Mouse (Mus musculus): ENCODE results near the gene Ablim2. TPM values are rescaled to one million over a fixed set of nuclear protein-coding genes. Genes with fewer than 3 reads are reported as not detected.
A peak's percentile ranks its signal among the peaks of the same experiment; 100 is the strongest.

Gene Ablim2
- polyA plus RNA-seq, 1 experiment from 2014 or later = 2.0 TPM

DNA sequence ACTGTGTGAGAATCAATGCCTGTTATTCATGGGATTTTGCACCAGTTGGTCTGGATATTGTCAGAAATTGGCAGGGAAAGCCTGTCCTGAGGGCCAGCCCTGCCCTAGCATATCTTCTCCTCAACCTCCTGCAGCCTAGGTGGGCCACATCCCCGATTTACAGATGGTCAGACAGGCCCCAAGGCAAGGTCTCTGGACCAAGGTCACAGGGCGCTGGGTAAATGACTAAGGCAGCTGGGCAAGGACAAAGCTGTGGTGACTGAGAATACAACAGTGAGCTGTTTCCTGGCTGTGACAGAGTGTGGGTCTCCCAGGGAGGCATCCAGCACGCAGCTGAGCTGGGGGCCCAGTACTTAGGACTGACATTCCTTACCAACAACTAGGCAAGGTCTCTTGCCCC is 23.4 kb downstream of the Ablim2 start:
- Histone ChIP-seq H3K9ac (no peak overlapping the region), H3K9me3 (replicated peaks) (no peaks in the 10 kb centered on the region), H3K4me2 (no peak overlapping the region), H3K4me3 (no peak overlapping the region), H3K36me3 (ENCODE audit: poor library complexity, severe bottlenecking) (no peaks in the 10 kb centered on the region), H3K4me1 (no peaks in the 10 kb centered on the region), H3K27me3 (no peaks in the 10 kb centered on the region), H3K27ac (no peak overlapping the region)
- WGBS = 74% methylated on average over 3 of the region's 3 CpGs
- ATAC-seq = no peak

DNA sequence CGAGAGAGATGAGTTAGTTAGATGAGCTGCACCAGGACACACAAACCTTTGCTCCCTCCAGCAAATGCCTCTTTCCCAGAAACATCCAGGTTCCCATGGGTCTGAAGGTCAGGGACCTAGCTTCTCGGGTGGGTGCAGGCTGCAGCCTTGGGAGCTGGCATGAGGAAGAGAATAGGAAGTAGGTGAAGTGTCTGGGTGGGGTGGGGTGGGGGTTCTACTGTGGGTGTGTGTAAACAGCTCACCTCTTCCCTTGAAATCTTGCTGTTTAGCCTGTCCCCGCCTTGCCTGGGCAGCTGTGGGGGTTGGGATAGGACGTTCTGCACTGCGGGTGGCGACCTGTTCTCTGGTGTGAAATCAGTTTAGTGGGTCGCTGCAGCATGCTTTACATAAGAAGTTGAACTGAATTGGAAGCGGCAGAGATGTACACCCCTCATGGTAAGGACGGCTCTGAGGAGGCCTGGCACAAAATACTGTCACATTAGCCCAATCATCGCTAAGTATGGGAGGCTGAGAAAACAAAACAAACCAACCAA is 25.0 kb downstream of the Ablim2 start:
- WGBS = 67% methylated on average over 10 of the region's 10 CpGs
- no peaks in the 10 kb centered on the region for H3K27me3 ChIP-seq
- H3K9me3 ChIP-seq (replicated peaks) = no peaks in the 10 kb centered on the region

GRCm38 (mm10) chr5:35785853-35786252 is 28.2 kb downstream of the Ablim2 start:
- Histone ChIP-seq H3K9ac (no peak overlapping the region), H3K27me3 (no peaks in the 10 kb centered on the region), H3K4me3 (no peak overlapping the region), H3K4me1 (no peaks in the 10 kb centered on the region), H3K36me3 (ENCODE audit: poor library complexity, severe bottlenecking) (no peaks in the 10 kb centered on the region), H3K9me3 (replicated peaks) (no peaks in the 10 kb centered on the region), H3K4me2 (no peak overlapping the region), H3K27ac (no peak overlapping the region)
- no peak for ATAC-seq
- 74% methylated on average over 7 of the region's 7 CpGs for WGBS

More for the DNA sequence above, 25.0 kb downstream of the Ablim2 start:
- H3K9ac ChIP-seq = no peak overlapping the region
- no peak overlapping the region for H3K4me2 ChIP-seq
- H3K4me1 ChIP-seq = no peaks in the 10 kb centered on the region
- H3K27ac ChIP-seq = no peak overlapping the region
- no peaks in the 10 kb centered on the region for H3K36me3 ChIP-seq (ENCODE audit: poor library complexity, severe bottlenecking)
- H3K4me3 ChIP-seq = no peak overlapping the region
- no peak for ATAC-seq

DNA sequence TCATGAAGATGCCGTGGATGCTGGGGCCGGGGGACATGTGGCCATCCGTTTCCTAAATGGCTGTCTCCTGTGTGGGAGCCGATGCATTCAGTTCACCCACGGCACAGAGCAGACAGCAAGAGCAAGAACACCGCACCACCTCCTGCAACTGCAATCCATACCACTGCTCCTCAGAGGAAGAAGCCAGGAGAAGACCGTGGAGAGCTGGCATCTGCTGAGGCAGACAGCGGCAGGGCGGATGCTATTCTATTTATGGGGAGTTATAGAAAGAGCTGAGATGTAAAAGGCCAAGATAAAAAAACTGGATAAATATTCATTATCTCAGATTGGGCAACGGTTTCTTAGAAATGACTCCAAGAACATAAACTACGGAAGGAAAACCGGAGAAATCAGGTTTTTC is 30.2 kb downstream of the Ablim2 start:
- Histone ChIP-seq H3K27me3 (no peaks in the 10 kb centered on the region), H3K4me1 (no peaks in the 10 kb centered on the region), H3K4me3 (no peak overlapping the region), H3K27ac (no peak overlapping the region), H3K9me3 (replicated peaks) (no peaks in the 10 kb centered on the region), H3K4me2 (no peak overlapping the region), H3K36me3 (ENCODE audit: poor library complexity, severe bottlenecking) (no peaks in the 10 kb centered on the region), H3K9ac (no peak overlapping the region)
- no peak for ATAC-seq
- WGBS = 91% methylated on average over 12 of the region's 12 CpGs

GRCm38 (mm10) chr5:35788719-35789118 is 31.0 kb downstream of the Ablim2 start:
- no peak overlapping the region for H3K9ac ChIP-seq
- no peak overlapping the region for H3K27ac ChIP-seq
- H3K4me3 ChIP-seq = no peak overlapping the region
- ATAC-seq = no peak
- H3K36me3 ChIP-seq (ENCODE audit: poor library complexity, severe bottlenecking) = no peaks in the 10 kb centered on the region
- H3K27me3 ChIP-seq = no peaks in the 10 kb centered on the region
- no peaks in the 10 kb centered on the region for H3K4me1 ChIP-seq
- no peaks in the 10 kb centered on the region for H3K9me3 ChIP-seq (replicated peaks)
- no peak overlapping the region for H3K4me2 ChIP-seq
- 85% methylated on average over 6 of the region's 6 CpGs for WGBS

DNA sequence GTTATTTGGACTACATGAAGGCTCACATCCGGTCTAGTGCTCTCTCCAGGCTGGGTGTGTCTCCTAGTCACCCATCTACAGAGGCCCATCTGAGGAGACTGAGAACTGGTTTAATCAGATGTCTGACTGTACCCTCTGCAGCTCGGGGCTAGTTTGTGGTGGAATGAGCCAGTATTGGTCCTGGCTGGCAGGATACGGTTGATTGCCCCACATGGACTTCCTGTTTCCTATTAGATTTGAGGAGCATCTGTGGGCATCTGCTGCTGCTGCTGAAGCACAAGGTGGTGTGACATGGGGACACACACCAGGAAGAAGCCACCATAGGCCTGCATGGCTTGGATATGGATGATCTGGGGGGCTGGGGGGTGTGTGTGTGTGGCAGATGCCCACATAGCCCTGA is 32.0 kb downstream of the Ablim2 start:
- 85% methylated on average over 3 of the region's 3 CpGs for WGBS
- H3K4me3 ChIP-seq = no peak overlapping the region
- H3K9me3 ChIP-seq (replicated peaks) = no peaks in the 10 kb centered on the region
- no peak overlapping the region for H3K27ac ChIP-seq
- no peak overlapping the region for H3K4me2 ChIP-seq
- no peak overlapping the region for H3K9ac ChIP-seq
- ATAC-seq = no peak
- H3K4me1 ChIP-seq = no peaks in the 10 kb centered on the region
- no peaks in the 10 kb centered on the region for H3K36me3 ChIP-seq (ENCODE audit: poor library complexity, severe bottlenecking)
- no peaks in the 10 kb centered on the region for H3K27me3 ChIP-seq

DNA sequence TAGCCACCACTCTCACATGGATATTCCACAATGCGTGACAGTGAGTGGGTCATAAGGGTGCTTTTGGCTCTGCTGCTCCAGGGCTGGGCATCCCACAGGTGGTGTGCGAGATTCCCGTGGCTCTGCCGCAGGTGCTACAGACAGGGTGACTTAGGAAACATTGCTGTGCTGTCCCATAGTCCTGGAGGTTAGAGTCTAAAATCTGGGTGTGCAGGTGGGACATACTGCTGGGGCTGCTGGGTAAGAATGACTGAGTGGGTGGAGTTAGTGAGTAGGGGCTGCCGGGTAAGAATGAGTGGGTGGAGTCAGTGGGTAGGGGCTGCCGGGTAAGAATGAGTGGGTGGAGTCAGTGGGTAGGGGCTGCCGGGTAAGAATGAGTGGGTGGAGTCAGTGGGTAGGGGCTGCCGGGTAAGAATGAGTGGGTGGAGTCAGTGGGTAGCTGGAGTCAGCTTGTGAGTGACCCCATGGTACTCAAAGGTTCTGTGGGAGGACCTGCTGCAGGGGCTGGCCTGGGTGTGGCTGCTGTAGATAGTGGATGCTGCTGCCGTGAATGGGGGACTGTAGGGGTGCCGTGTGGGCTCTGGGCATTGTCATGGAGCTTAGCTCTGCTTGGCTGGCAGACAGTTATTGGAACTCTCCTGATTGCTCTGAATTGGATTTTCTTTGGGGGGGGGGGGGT is 32.8 kb downstream of the Ablim2 start:
- WGBS = 56% methylated on average over 10 of the region's 10 CpGs
- no peak overlapping the region for H3K27ac ChIP-seq
- no peak overlapping the region for H3K4me2 ChIP-seq
- no peak overlapping the region for H3K9ac ChIP-seq
- H3K9me3 ChIP-seq (replicated peaks) = no peaks in the 10 kb centered on the region
- no peak overlapping the region for H3K4me3 ChIP-seq
- no peaks in the 10 kb centered on the region for H3K27me3 ChIP-seq
- H3K4me1 ChIP-seq = no peaks in the 10 kb centered on the region
- ATAC-seq = no peak
- no peaks in the 10 kb centered on the region for H3K36me3 ChIP-seq (ENCODE audit: poor library complexity, severe bottlenecking)

DNA sequence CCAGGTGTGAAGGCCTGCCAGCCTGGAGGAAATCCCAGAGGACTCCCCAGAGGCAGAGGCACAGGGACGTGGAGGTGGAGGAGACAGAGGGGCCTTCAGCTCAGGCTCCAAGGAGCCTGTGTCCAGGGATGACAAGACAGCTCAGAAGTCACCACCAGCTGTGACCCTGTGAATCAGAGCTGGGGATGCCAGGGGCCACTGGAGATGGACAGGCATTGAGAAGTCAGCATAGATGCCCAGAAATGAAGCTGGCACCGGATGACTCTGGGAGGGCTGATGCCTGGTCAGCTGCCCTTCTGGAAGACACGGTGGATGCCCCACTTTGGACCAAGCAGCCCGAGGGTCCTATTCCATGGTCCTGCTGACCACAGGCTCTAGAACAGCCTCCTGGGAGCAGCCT is 36.3 kb downstream of the Ablim2 start:
- H3K36me3 ChIP-seq (ENCODE audit: poor library complexity, severe bottlenecking) = no peaks in the 10 kb centered on the region
- H3K4me3 ChIP-seq = no peak overlapping the region
- no peak overlapping the region for H3K9ac ChIP-seq
- no peaks in the 10 kb centered on the region for H3K4me1 ChIP-seq
- no peak for ATAC-seq
- H3K4me2 ChIP-seq = no peak overlapping the region
- H3K9me3 ChIP-seq (replicated peaks) = no peaks in the 10 kb centered on the region
- 85% methylated on average over 4 of the region's 4 CpGs for WGBS
- H3K27ac ChIP-seq = no peak overlapping the region
- no peaks in the 10 kb centered on the region for H3K27me3 ChIP-seq

DNA sequence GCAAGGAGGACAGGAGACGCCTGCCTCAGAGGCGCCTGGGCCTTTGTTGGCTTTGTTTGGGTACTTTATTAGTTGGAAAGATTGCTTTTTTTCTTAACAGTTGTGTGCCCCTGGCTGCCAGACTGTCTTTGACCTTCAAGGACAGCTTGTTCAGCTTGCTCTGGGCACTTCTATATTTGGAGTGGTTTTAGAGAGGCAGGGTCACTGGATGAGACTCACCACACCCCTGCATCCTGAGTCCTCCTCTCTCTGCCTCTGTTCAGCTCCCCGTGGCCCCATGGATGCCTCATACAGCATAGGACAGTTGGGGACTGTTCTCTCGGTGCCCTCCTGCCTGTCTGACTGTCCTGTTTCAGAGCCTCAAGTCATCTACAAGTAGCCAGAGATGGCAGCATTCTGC is 37.3 kb downstream of the Ablim2 start:
- no peaks in the 10 kb centered on the region for H3K36me3 ChIP-seq (ENCODE audit: poor library complexity, severe bottlenecking)
- ATAC-seq = no peak
- no peak overlapping the region for H3K4me2 ChIP-seq
- H3K4me3 ChIP-seq = no peak overlapping the region
- H3K27me3 ChIP-seq = peaks cover 2% of the 10 kb centered on the region; the same call in 1 of the 2 replicates
- no peaks in the 10 kb centered on the region for H3K4me1 ChIP-seq
- no peak overlapping the region for H3K9ac ChIP-seq
- 66% methylated on average over 4 of the region's 4 CpGs for WGBS
- no peak overlapping the region for H3K27ac ChIP-seq
- no peaks in the 10 kb centered on the region for H3K9me3 ChIP-seq (replicated peaks)

GRCm38 (mm10) chr5:35795481-35796048 is 37.9 kb downstream of the Ablim2 start:
- no peak overlapping the region for H3K9ac ChIP-seq
- WGBS = 66% methylated on average over 7 of the region's 7 CpGs
- ATAC-seq = peak; percentile 71; the same call in 1 of the 2 replicates

GRCm38 (mm10) chr5:35796136-35796535 is 38.5 kb downstream of the Ablim2 start:
- no peaks in the 10 kb centered on the region for H3K9me3 ChIP-seq (replicated peaks)
- no peak overlapping the region for H3K4me3 ChIP-seq
- no peaks in the 10 kb centered on the region for H3K36me3 ChIP-seq (ENCODE audit: poor library complexity, severe bottlenecking)
- no peak overlapping the region for H3K27ac ChIP-seq
- no peak overlapping the region for H3K4me2 ChIP-seq
- H3K9ac ChIP-seq = no peak overlapping the region
- H3K27me3 ChIP-seq = peaks cover 7% of the 10 kb centered on the region; the same call in 1 of the 2 replicates
- ATAC-seq = no peak
- H3K4me1 ChIP-seq = no peaks in the 10 kb centered on the region
- 70% methylated on average over 5 of the region's 5 CpGs for WGBS

More at GRCm38 (mm10) chr5:35795481-35796048, 37.9 kb downstream of the Ablim2 start:
- H3K9me3 ChIP-seq (replicated peaks) = no peaks in the 10 kb centered on the region
- no peak overlapping the region for H3K4me3 ChIP-seq
- peaks cover 7% of the 10 kb centered on the region; the same call in 1 of the 2 replicates for H3K27me3 ChIP-seq
- H3K27ac ChIP-seq = no peak overlapping the region
- H3K4me2 ChIP-seq = no peak overlapping the region
- H3K4me1 ChIP-seq = no peaks in the 10 kb centered on the region
- H3K36me3 ChIP-seq (ENCODE audit: poor library complexity, severe bottlenecking) = no peaks in the 10 kb centered on the region

- Histone ChIP-seq H3K9me3 (replicated peaks) (no peaks in the 10 kb centered on the region), H3K27ac (no peak overlapping the region), H3K4me3 (no peak overlapping the region), H3K36me3 (ENCODE audit: poor library complexity, severe bottlenecking) (no peaks in the 10 kb centered on the region), H3K4me2 (no peak overlapping the region), H3K27me3 (peaks cover 7% of the 10 kb centered on the region; the same call in 1 of the 2 replicates), H3K9ac (no peak overlapping the region), H3K4me1 (no peaks in the 10 kb centered on the region)
- 59% methylated on average over 5 of the region's 5 CpGs for WGBS
- no peak for ATAC-seq
Measured at GRCm38 (mm10) chr5:35799090-35799489, 41.4 kb downstream of the Ablim2 start.

Measured in forebrain, embryonic 13.5 days (tissue).